Mouse (Mus musculus): Measurements from ENCODE around the gene Faah. TPM values are rescaled to one million over a fixed set of nuclear protein-coding genes. Genes with fewer than 3 reads are reported as not detected.
A peak's percentile ranks its signal among the peaks of the same experiment; 100 is the strongest.

Gene Faah
- total and polyA plus RNA-seq, 3 experiments = 10.8 to 22.2 TPM; not detected in 1

- Histone ChIP-seq H3K4me1 (ENCODE audit: control insufficient read depth in 1 of 2, insufficient read depth in 2 of 2, low read length in 2 of 2) (no peaks in the 10 kb centered on the region), H3K9ac (ENCODE audit: control insufficient read depth, low read depth, low read length, poor library complexity, severe bottlenecking) (no peak overlapping the region), H3K79me2 (ENCODE audit: control insufficient read depth, insufficient read depth, low read length, poor library complexity) (no peaks in the 10 kb centered on the region), H3K27me3 (ENCODE audit: control insufficient read depth in 1 of 2, insufficient read depth in 2 of 2, low read length in 2 of 2) (peaks cover 0 to 1% of the 10 kb centered on the region in 2 experiments; a peak in 1 of 4 replicates), H3K36me3 (ENCODE audit: control insufficient read depth in 1 of 2, insufficient read depth in 2 of 2, low read length in 2 of 2) (no peaks in the 10 kb centered on the region), H3K4me3 (ENCODE audit: control insufficient read depth in 1 of 2, insufficient read depth in 1 of 2, low read depth in 2 of 2, low read length in 2 of 2) (no peak overlapping the region), H3K9me3 (replicated peaks; ENCODE audit: insufficient read depth, low read length) (no peaks in the 10 kb centered on the region), H3K27ac (ENCODE audit: control insufficient read depth, low read depth, low read length) (no peak overlapping the region)
- peak; percentile 70 for DNase-seq (ENCODE audit: low read depth, low spot score)
- peak; percentile 84 for TF ChIP-seq RAD21 (IDR thresholded peaks at IDR 0.05; ENCODE audit: low read depth, low read length)
- no peak for TF ChIP-seq ETS1 (IDR thresholded peaks at IDR 0.05; ENCODE audit: low read depth, low read length)
- TF ChIP-seq MXI1 (IDR thresholded peaks at IDR 0.05; ENCODE audit: low read depth, low read length) = no peak
- peak; percentile 75 to 90 (median 76) for TF ChIP-seq CTCF (IDR thresholded peaks at IDR 0.05 in 2 of 3, conservative IDR thresholded peaks at IDR 0.05 in 1 of 3; ENCODE audit: control insufficient read depth in 1 of 3, insufficient read depth in 1 of 3, low read depth in 2 of 3, low read length in 3 of 3, poor library complexity in 1 of 3, severe bottlenecking in 1 of 3)
- TF ChIP-seq SMC3 (IDR thresholded peaks at IDR 0.05; ENCODE audit: low read depth, low read length) = peak; percentile 93
- TF ChIP-seq ZC3H11A (IDR thresholded peaks at IDR 0.05; ENCODE audit: low read depth, low read length) = peak; percentile 73
Observed at GRCm38 (mm10) chr4:115952758-115953157, 65.0 kb downstream of the Faah start.

- H3K27me3 ChIP-seq (ENCODE audit: control insufficient read depth in 1 of 2, insufficient read depth in 2 of 2, low read length in 2 of 2) = peaks cover 0 to 1% of the 10 kb centered on the region in 2 experiments; a peak in 1 of 4 replicates
- no peak for TF ChIP-seq SMC3 (IDR thresholded peaks at IDR 0.05; ENCODE audit: low read depth, low read length)
- TF ChIP-seq GABPA (IDR thresholded peaks at IDR 0.05; ENCODE audit: low read depth, low read length) = no peak
- TF ChIP-seq HCFC1 (IDR thresholded peaks at IDR 0.05; ENCODE audit: low read depth, low read length) = no peak
- TF ChIP-seq POLR2A (IDR thresholded peaks at IDR 0.05; ENCODE audit: control insufficient read depth in 1 of 2, insufficient read depth in 1 of 2, low read depth in 1 of 2, low read length in 2 of 2, poor library complexity in 1 of 2) = no peak
- TF ChIP-seq TAL1 (IDR thresholded peaks at IDR 0.05; ENCODE audit: low read length) = no peak
- TF ChIP-seq USF1 (IDR thresholded peaks at IDR 0.05; ENCODE audit: low read depth, low read length) = no peak
- no peak for TF ChIP-seq UBTF (IDR thresholded peaks at IDR 0.05; ENCODE audit: borderline replicate concordance, insufficient read depth, low read depth, low read length)
- no peak for TF ChIP-seq TBP (IDR thresholded peaks at IDR 0.05; ENCODE audit: low read depth, low read length)
- TF ChIP-seq TCF12 (IDR thresholded peaks at IDR 0.05; ENCODE audit: low read depth, low read length) = no peak
- TF ChIP-seq BHLHE40 (IDR thresholded peaks at IDR 0.05; ENCODE audit: borderline replicate concordance, low read depth, low read length) = no peak
- no peak for TF ChIP-seq ZNF384 (IDR thresholded peaks at IDR 0.05; ENCODE audit: low read depth, low read length)
- no peak for TF ChIP-seq ZMIZ1 (IDR thresholded peaks at IDR 0.05; ENCODE audit: low read depth, low read length)
- no peak for TF ChIP-seq ZKSCAN1 (IDR thresholded peaks at IDR 0.05; ENCODE audit: low read depth, low read length)
- no peak for TF ChIP-seq JUND (IDR thresholded peaks at IDR 0.05; ENCODE audit: low read depth, low read length)
- no peak for TF ChIP-seq E2F4 (IDR thresholded peaks at IDR 0.05; ENCODE audit: borderline replicate concordance, low read depth, low read length)
- no peak for TF ChIP-seq ZC3H11A (IDR thresholded peaks at IDR 0.05; ENCODE audit: low read depth, low read length)
- TF ChIP-seq KAT2A (conservative IDR thresholded peaks at IDR 0.05; ENCODE audit: low read depth, low read length) = no peak
- TF ChIP-seq ETS1 (IDR thresholded peaks at IDR 0.05; ENCODE audit: low read depth, low read length) = no peak
Observed at GRCm38 (mm10) chr4:115943669-115944314, 73.9 kb downstream of the Faah start.

More at GRCm38 (mm10) chr4:115943669-115944314, 73.9 kb downstream of the Faah start:
- Histone ChIP-seq H3K36me3 (ENCODE audit: control insufficient read depth in 1 of 2, insufficient read depth in 2 of 2, low read length in 2 of 2) (no peaks in the 10 kb centered on the region), H3K27ac (ENCODE audit: control insufficient read depth, low read depth, low read length) (no peak overlapping the region), H3K4me1 (ENCODE audit: control insufficient read depth in 1 of 2, insufficient read depth in 2 of 2, low read length in 2 of 2) (no peaks in the 10 kb centered on the region), H3K9ac (ENCODE audit: control insufficient read depth, low read depth, low read length, poor library complexity, severe bottlenecking) (no peak overlapping the region), H3K4me3 (ENCODE audit: control insufficient read depth in 1 of 2, insufficient read depth in 1 of 2, low read depth in 2 of 2, low read length in 2 of 2) (no peak overlapping the region), H3K79me2 (ENCODE audit: control insufficient read depth, insufficient read depth, low read length, poor library complexity) (no peaks in the 10 kb centered on the region), H3K9me3 (replicated peaks; ENCODE audit: insufficient read depth, low read length) (no peaks in the 10 kb centered on the region)
- no peak for DNase-seq (ENCODE audit: low read depth, low spot score)
